Mouse (Mus musculus) forebrain, embryonic 12.5 days (tissue): ENCODE results near the gene Samd7. TPM values are rescaled to one million over a fixed set of nuclear protein-coding genes. Genes with fewer than 3 reads are reported as not detected.
A peak's percentile ranks its signal among the peaks of the same experiment; 100 is the strongest.

Experiments used
- ATAC-seq: fragments of 200-750 bp; cut with Nextera tagmentation; 2 replicates; pipeline ENCODE4 v1.8.0; 2017; ENCODE audit warnings: moderate TSS enrichment; ENCODE audit not compliant: low FRiP score
- H3K27ac ChIP-seq: fragments of 300-500 bp; sonication (generic); 2 replicates; pipeline ENCODE4 v1.5.1; 2016; ENCODE audit warnings: mild to moderate bottlenecking
- H3K27me3 ChIP-seq: fragments of 300-500 bp; sonication (generic); 2 replicates; pipeline ENCODE4 v1.6.1; 2016; ENCODE audit warnings: mild to moderate bottlenecking
- H3K36me3 ChIP-seq: fragments of 300-500 bp; sonication (generic); replicated peaks from 2 replicates; pipeline ENCODE4 v1.6.1; 2016; ENCODE audit warnings: mild to moderate bottlenecking
- H3K4me1 ChIP-seq: fragments of 300-500 bp; sonication (generic); 2 replicates; pipeline ENCODE4 v1.6.1; 2016
- H3K4me2 ChIP-seq: fragments of 300-500 bp; sonication (generic); 2 replicates; pipeline ENCODE4 v1.6.1; 2016; ENCODE audit warnings: mild to moderate bottlenecking, moderate library complexity
- H3K4me3 ChIP-seq: fragments of 300-500 bp; sonication (generic); replicated peaks from 2 replicates; pipeline ENCODE4 v1.5.1; 2016; ENCODE audit warnings: mild to moderate bottlenecking
- H3K9ac ChIP-seq: fragments of 300-500 bp; sonication (generic); 2 replicates; pipeline ENCODE4 v1.6.1; 2016; ENCODE audit warnings: mild to moderate bottlenecking
- H3K9me3 ChIP-seq: fragments of 300-500 bp; sonication (generic); 2 replicates; pipeline ENCODE4 v1.6.1; 2016
- WGBS: fragments of 180-500 bp; shearing (Covaris S2); methylation state at CpG from one replicate; pipeline ENCODE4 v1.1.7; 2016; 5-methylcytosine and 5-hydroxymethylcytosine counted together
- polyA plus RNA-seq: library from polyadenylated mRNA; unstranded; fragments of >200 nt; fragmentation: Nextera tagmentation; extraction: Ambion mirVana; gene quantifications from 2 replicates; pipeline ENCODE4 v1.2.1, GENCODE M21; 2016

Gene Samd7
- polyA plus RNA-seq, 1 experiment from 2014 or later, result not detected

GRCm38 (mm10) chr3:30767271-30767670, 21.2 kb downstream of the Samd7 start:
- H3K36me3 ChIP-seq, result no peaks in the 10 kb centered on the region
- no peaks in the 10 kb centered on the region for H3K27me3 ChIP-seq
- no peak overlapping the region for H3K9ac ChIP-seq
- no peak overlapping the region for H3K4me3 ChIP-seq
- no peaks in the 10 kb centered on the region for H3K9me3 ChIP-seq
- H3K4me1 ChIP-seq, result no peaks in the 10 kb centered on the region
- no peak for ATAC-seq
- WGBS, result 93% methylated on average over 6 of the region's 6 CpGs
- H3K4me2 ChIP-seq, result no peak overlapping the region
- H3K27ac ChIP-seq, result no peak overlapping the region

- Histone ChIP-seq H3K36me3 (no peaks in the 10 kb centered on the region), H3K9ac (no peak overlapping the region), H3K4me1 (no peaks in the 10 kb centered on the region), H3K4me3 (no peak overlapping the region), H3K27ac (no peak overlapping the region), H3K4me2 (no peak overlapping the region), H3K9me3 (no peaks in the 10 kb centered on the region), H3K27me3 (0 out of 2 replicates have a peak, but pooled peaks cover 2% of the 10 kb centered on the region)
- no peak for ATAC-seq
- 72% methylated on average over 10 of the region's 10 CpGs for WGBS
Measured at GRCm38 (mm10) chr3:30769755-30770515, 23.8 kb downstream of the Samd7 start.

GRCm38 (mm10) chr3:30771560-30771959, 25.5 kb downstream of the Samd7 start:
- Histone ChIP-seq H3K4me3 (no peak overlapping the region), H3K4me1 (no peaks in the 10 kb centered on the region), H3K27ac (no peak overlapping the region), H3K4me2 (no peak overlapping the region), H3K9me3 (no peaks in the 10 kb centered on the region), H3K27me3 (0 out of 2 replicates have a peak, but pooled peaks cover 3% of the 10 kb centered on the region), H3K36me3 (no peaks in the 10 kb centered on the region), H3K9ac (no peak overlapping the region)
- WGBS, result 100% methylated on average over 1 of the region's 1 CpGs
- no peak for ATAC-seq

GRCm38 (mm10) chr3:30772631-30773030, 26.5 kb downstream of the Samd7 start:
- H3K4me2 ChIP-seq, result no peak overlapping the region
- H3K4me1 ChIP-seq, result no peaks in the 10 kb centered on the region
- H3K36me3 ChIP-seq, result no peaks in the 10 kb centered on the region
- H3K27me3 ChIP-seq, result 0 out of 2 replicates have a peak, but pooled peaks cover 3% of the 10 kb centered on the region
- no peak for ATAC-seq
- H3K4me3 ChIP-seq, result no peak overlapping the region
- H3K9ac ChIP-seq, result no peak overlapping the region
- WGBS, result 72% methylated on average over 4 of the region's 4 CpGs
- no peak overlapping the region for H3K27ac ChIP-seq
- no peaks in the 10 kb centered on the region for H3K9me3 ChIP-seq

GRCm38 (mm10) chr3:30774677-30775076, 28.6 kb downstream of the Samd7 start:
- Histone ChIP-seq H3K4me2 (no peak overlapping the region), H3K4me3 (no peak overlapping the region), H3K27ac (no peak overlapping the region), H3K9me3 (no peaks in the 10 kb centered on the region), H3K27me3 (0 out of 2 replicates have a peak, but pooled peaks cover 3% of the 10 kb centered on the region), H3K36me3 (no peaks in the 10 kb centered on the region), H3K9ac (no peak overlapping the region), H3K4me1 (no peaks in the 10 kb centered on the region)
- WGBS, result 95% methylated on average over 5 of the region's 5 CpGs
- no peak for ATAC-seq

- Histone ChIP-seq H3K27ac (no peak overlapping the region), H3K4me2 (no peak overlapping the region), H3K36me3 (no peaks in the 10 kb centered on the region), H3K4me1 (no peaks in the 10 kb centered on the region), H3K9me3 (no peaks in the 10 kb centered on the region), H3K27me3 (0 out of 2 replicates have a peak, but pooled peaks cover 3% of the 10 kb centered on the region), H3K4me3 (no peak overlapping the region), H3K9ac (no peak overlapping the region)
- ATAC-seq, result no peak
- 74% methylated on average over 5 of the region's 5 CpGs for WGBS
Measured at GRCm38 (mm10) chr3:30777984-30778383, 31.9 kb downstream of the Samd7 start.

GRCm38 (mm10) chr3:30788531-30788930, 42.4 kb downstream of the Samd7 start:
- Histone ChIP-seq H3K4me3 (no peak overlapping the region), H3K27me3 (no peaks in the 10 kb centered on the region), H3K27ac (no peak overlapping the region), H3K4me1 (no peaks in the 10 kb centered on the region), H3K9ac (no peak overlapping the region), H3K4me2 (no peak overlapping the region), H3K9me3 (no peaks in the 10 kb centered on the region), H3K36me3 (no peaks in the 10 kb centered on the region)
- 38% methylated on average over 5 of the region's 5 CpGs for WGBS
- ATAC-seq, result no peak

- Histone ChIP-seq H3K9me3 (no peaks in the 10 kb centered on the region), H3K9ac (peak within 1 kb of the TSS; percentile 97), H3K36me3 (no peaks in the 10 kb centered on the region), H3K4me2 (peak within 1 kb of the TSS; percentile 77), H3K4me1 (peaks cover 6% of the 10 kb centered on the region), H3K27me3 (no peaks in the 10 kb centered on the region), H3K27ac (peak within 1 kb of the TSS; percentile 94), H3K4me3 (peak within 1 kb of the TSS; percentile 98)
- ATAC-seq, result peak; percentile 98
- WGBS, result under 1% methylated on average over 56 of the region's 62 CpGs
Measured at GRCm38 (mm10) chr3:30792737-30793402, 46.8 kb downstream of the Samd7 start, which contains the start of gene Sec62. Gene Sec62, plus strand, starts transcription at chr3:30792875.

- Histone ChIP-seq H3K4me1 (peaks cover 6% of the 10 kb centered on the region), H3K27me3 (no peaks in the 10 kb centered on the region), H3K9me3 (no peaks in the 10 kb centered on the region), H3K9ac (peak overlapping the region; percentile 97), H3K4me3 (peak overlapping the region; percentile 98), H3K27ac (peak overlapping the region; percentile 94), H3K36me3 (no peaks in the 10 kb centered on the region), H3K4me2 (peak overlapping the region; percentile 77)
- WGBS, result under 1% methylated on average over 54 of the region's 75 CpGs
- ATAC-seq, result peak; percentile 86
Measured at GRCm38 (mm10) chr3:30793403-30794221, 47.5 kb downstream of the Samd7 start.

- Histone ChIP-seq H3K9me3 (no peaks in the 10 kb centered on the region), H3K27ac (no peak overlapping the region), H3K27me3 (no peaks in the 10 kb centered on the region), H3K4me1 (no peaks in the 10 kb centered on the region), H3K4me3 (no peak overlapping the region), H3K36me3 (peaks cover 36% of the 10 kb centered on the region), H3K9ac (no peak overlapping the region), H3K4me2 (no peak overlapping the region)
- ATAC-seq, result no peak
- 96% methylated on average over 3 of the region's 3 CpGs for WGBS
Measured at GRCm38 (mm10) chr3:30802171-30802570, 56.1 kb downstream of the Samd7 start.

GRCm38 (mm10) chr3:30812881-30813280, 66.8 kb downstream of the Samd7 start:
- no peak for ATAC-seq
- Histone ChIP-seq H3K27me3 (no peaks in the 10 kb centered on the region), H3K36me3 (peaks cover 57% of the 10 kb centered on the region), H3K4me3 (no peak overlapping the region), H3K4me2 (no peak overlapping the region), H3K4me1 (no peaks in the 10 kb centered on the region), H3K27ac (no peak overlapping the region), H3K9me3 (no peaks in the 10 kb centered on the region), H3K9ac (no peak overlapping the region)
- WGBS, result 70% methylated on average over 3 of the region's 3 CpGs
